Mouse (Mus musculus): Measurements from ENCODE around the gene Ubb.

Ubb gene

GRCm38 (mm10) chr11:62583031-62583430 lies 32.1 kb downstream of the Ubb start:
- no peak for DNase-seq (ENCODE audit: low spot score in 2 of 2)

- DNase-seq (ENCODE audit: low spot score in 2 of 2), result no peak
Measured at GRCm38 (mm10) chr11:62584671-62585206, 33.8 kb downstream of the Ubb start.

GRCm38 (mm10) chr11:62587034-62587433 lies 36.1 kb downstream of the Ubb start:
- DNase-seq (ENCODE audit: low spot score in 2 of 2), result no peak

GRCm38 (mm10) chr11:62589391-62589790 lies 38.4 kb downstream of the Ubb start:
- no peak for DNase-seq (ENCODE audit: low spot score in 2 of 2)

- DNase-seq (ENCODE audit: low spot score in 2 of 2), result no peak
Measured at GRCm38 (mm10) chr11:62591026-62591425, 40.1 kb downstream of the Ubb start.

GRCm38 (mm10) chr11:62591904-62592575 lies 41.1 kb downstream of the Ubb start:
- DNase-seq (ENCODE audit: low spot score in 2 of 2), result no peak

GRCm38 (mm10) chr11:62598571-62598970 lies 47.6 kb downstream of the Ubb start:
- no peak for DNase-seq (ENCODE audit: low spot score in 2 of 2)

GRCm38 (mm10) chr11:62601732-62602618 lies 51.0 kb downstream of the Ubb start:
- no peak for DNase-seq (ENCODE audit: low spot score in 2 of 2)

All from heart, adult 9 months (tissue).